Mouse (Mus musculus) C2C12 (cell line): Measurements from ENCODE around the gene Gas7. TPM values are rescaled to one million over a fixed set of nuclear protein-coding genes. Genes with fewer than 3 reads are reported as not detected.

ENCODE experiments used
- H3K27me3 ChIP-seq: one replicate; pipeline ENCODE4 v1.6.1; 2011; ENCODE audit not compliant: control insufficient read depth, insufficient read depth, insufficient read length
- H3K36me3 ChIP-seq: one replicate; pipeline ENCODE4 v1.6.1; 2011; ENCODE audit not compliant: control insufficient read depth, insufficient read depth
- H3K4me3 ChIP-seq: one replicate; pipeline ENCODE4 v1.5.1; 2011; ENCODE audit warnings: mild to moderate bottlenecking, control low read depth; ENCODE audit not compliant: poor library complexity, insufficient read depth, severe bottlenecking
- H3K79me2 ChIP-seq: one replicate; pipeline ENCODE4 v1.6.1; 2011; ENCODE audit not compliant: control insufficient read depth, insufficient read depth
- H3K79me3 ChIP-seq: one replicate; pipeline ENCODE4 v1.6.1; 2011; ENCODE audit warnings: low read depth, control low read depth
- H3ac ChIP-seq: one replicate; pipeline ENCODE3; 2011; ENCODE audit warnings: low read depth; ENCODE audit not compliant: control insufficient read depth, insufficient read length
- CEBPB ChIP-seq: IDR thresholded peaks from one replicate; pipeline ENCODE4 v1.6.1; 2011; ENCODE audit warnings: low read depth, mild to moderate bottlenecking, control low read depth, moderate library complexity
- CTCF ChIP-seq: IDR thresholded peaks from one replicate; pipeline ENCODE4 v1.5.1; 2011; ENCODE audit not compliant: control insufficient read depth, insufficient read depth, insufficient read length
- FOSL1 ChIP-seq: IDR thresholded peaks from one replicate; pipeline ENCODE4 v1.8.0; 2011; ENCODE audit warnings: mild to moderate bottlenecking, low read length; ENCODE audit not compliant: poor library complexity, insufficient read depth, severe bottlenecking
- MAX ChIP-seq: IDR thresholded peaks from one replicate; pipeline ENCODE4 v1.6.1; 2011; ENCODE audit warnings: mild to moderate bottlenecking, control low read depth
- MYOD1 ChIP-seq: IDR thresholded peaks from one replicate; pipeline ENCODE4 v1.6.1; 2011; ENCODE audit warnings: low read depth; ENCODE audit not compliant: control insufficient read depth, insufficient read length
- MYOG ChIP-seq: IDR thresholded peaks from one replicate; pipeline ENCODE4 v1.6.1; 2011; ENCODE audit not compliant: control insufficient read depth, insufficient read length; ENCODE audit errors: extremely low read depth
- USF1 ChIP-seq: IDR thresholded peaks from one replicate; pipeline ENCODE4 v1.6.1; 2011; ENCODE audit warnings: low read depth, mild to moderate bottlenecking, control low read depth, moderate library complexity
- polyA plus RNA-seq: library from polyadenylated mRNA; unstranded; fragments of >200 nt; fragmentation: generic; extraction: Trizol; gene quantifications from one replicate; pipeline ENCODE4 v1.2.1, GENCODE M21; 2012; ENCODE audit warnings: missing spikeins

Gas7 gene
- polyA plus RNA-seq, 1 experiment = not detected

- Histone ChIP-seq H3K79me2 (no peaks in the 10 kb centered on the region), H3K27me3 (peaks cover 8% of the 10 kb centered on the region), H3ac (no peak overlapping the region), H3K79me3 (no peaks in the 10 kb centered on the region), H3K4me3 (no peak overlapping the region), H3K36me3 (no peaks in the 10 kb centered on the region)
- TF ChIP-seq CTCF = no peak
- TF ChIP-seq MYOG = no peak
- no peak for TF ChIP-seq CEBPB
- TF ChIP-seq USF1 = no peak
- no peak for TF ChIP-seq FOSL1
- TF ChIP-seq MAX = no peak
- TF ChIP-seq MYOD1 = no peak
Measured at GRCm38 (mm10) chr11:67679930-67680329, 224.7 kb downstream of the Gas7 start.

DNA sequence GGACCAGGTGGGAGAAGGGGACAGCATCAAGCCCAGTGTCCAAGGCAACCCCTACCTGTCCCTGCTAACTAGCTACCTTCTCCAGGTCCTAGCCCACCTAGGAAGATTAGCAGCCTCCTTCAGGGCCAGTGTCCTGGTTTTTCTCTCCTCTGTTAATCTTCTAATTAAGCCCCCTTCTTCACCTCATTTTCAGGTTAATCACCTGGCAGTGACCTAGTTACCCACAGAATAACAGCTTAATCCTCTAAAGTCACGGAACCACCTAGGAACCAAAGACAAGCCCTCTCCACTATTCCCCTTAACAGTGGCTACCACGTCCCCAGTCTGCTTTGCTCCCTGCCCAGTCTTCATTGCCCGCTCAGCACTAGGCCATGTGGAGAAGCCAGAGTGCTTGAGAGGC lies 226.6 kb downstream of the Gas7 start:
- TF ChIP-seq MAX = no peak
- TF ChIP-seq MYOG = no peak
- TF ChIP-seq FOSL1 = no peak
- TF ChIP-seq CTCF = no peak
- TF ChIP-seq USF1 = no peak
- TF ChIP-seq CEBPB = no peak
- no peak for TF ChIP-seq MYOD1
- no peaks in the 10 kb centered on the region for H3K79me3 ChIP-seq
- no peaks in the 10 kb centered on the region for H3K79me2 ChIP-seq
- H3K36me3 ChIP-seq = no peaks in the 10 kb centered on the region
- no peak overlapping the region for H3K4me3 ChIP-seq
- no peak overlapping the region for H3ac ChIP-seq
- no peaks in the 10 kb centered on the region for H3K27me3 ChIP-seq

GRCm38 (mm10) chr11:67686109-67686508 lies 230.9 kb downstream of the Gas7 start:
- no peaks in the 10 kb centered on the region for H3K79me2 ChIP-seq
- no peak overlapping the region for H3K4me3 ChIP-seq
- no peaks in the 10 kb centered on the region for H3K36me3 ChIP-seq
- H3K79me3 ChIP-seq = no peaks in the 10 kb centered on the region
- H3ac ChIP-seq = no peak overlapping the region
- H3K27me3 ChIP-seq = no peaks in the 10 kb centered on the region
- TF ChIP-seq CEBPB = no peak
- no peak for TF ChIP-seq MYOD1
- TF ChIP-seq MAX = no peak
- no peak for TF ChIP-seq MYOG
- TF ChIP-seq FOSL1 = no peak
- TF ChIP-seq CTCF = no peak
- no peak for TF ChIP-seq USF1

DNA sequence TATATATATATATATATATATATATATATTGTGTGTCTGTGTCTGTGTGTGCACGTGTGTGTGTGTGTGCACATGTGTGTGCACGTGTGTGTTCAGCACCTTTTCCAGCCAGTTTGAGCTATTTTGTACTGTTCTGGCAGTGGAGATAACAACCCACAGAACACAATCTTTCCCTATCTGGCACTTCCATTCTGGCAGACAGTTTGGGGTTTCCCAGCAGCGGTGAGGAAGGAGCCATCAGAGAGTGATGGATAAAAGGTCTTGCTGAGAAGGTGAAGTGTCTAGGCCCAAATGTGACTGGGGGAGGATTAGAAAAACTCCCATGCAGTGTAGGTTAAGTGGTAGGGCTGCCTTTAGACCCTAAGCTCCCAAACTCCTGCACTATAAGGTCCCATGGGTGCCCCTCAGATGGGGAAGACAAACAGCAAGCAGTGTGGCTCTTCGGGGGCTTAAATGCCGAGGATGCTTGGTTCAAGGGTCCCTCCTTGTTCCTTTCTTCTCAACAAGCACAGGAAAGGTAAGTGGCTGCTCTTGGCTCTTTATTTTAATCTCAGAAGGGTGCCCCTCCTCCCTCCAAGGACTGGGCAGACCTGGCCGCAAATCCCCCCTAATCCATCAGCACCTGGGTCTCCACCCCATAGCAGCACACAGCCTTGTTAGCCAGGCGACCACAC lies 239.6 kb downstream of the Gas7 start, which contains the start of gene Rcvrn:
Gene Rcvrn (plus strand): TSS at position 624 of the 674 bp plus-strand sequence.
- Histone ChIP-seq H3ac (no peak within 1 kb of the TSS), H3K79me2 (no peaks in the 10 kb centered on the region), H3K36me3 (no peaks in the 10 kb centered on the region), H3K4me3 (no peak within 1 kb of the TSS), H3K79me3 (no peaks in the 10 kb centered on the region), H3K27me3 (peaks cover 6% of the 10 kb centered on the region)
- no peak for TF ChIP-seq CTCF
- no peak for TF ChIP-seq MYOD1
- TF ChIP-seq MAX = no peak
- no peak for TF ChIP-seq CEBPB
- TF ChIP-seq MYOG = no peak
- no peak for TF ChIP-seq FOSL1
- TF ChIP-seq USF1 = no peak

DNA sequence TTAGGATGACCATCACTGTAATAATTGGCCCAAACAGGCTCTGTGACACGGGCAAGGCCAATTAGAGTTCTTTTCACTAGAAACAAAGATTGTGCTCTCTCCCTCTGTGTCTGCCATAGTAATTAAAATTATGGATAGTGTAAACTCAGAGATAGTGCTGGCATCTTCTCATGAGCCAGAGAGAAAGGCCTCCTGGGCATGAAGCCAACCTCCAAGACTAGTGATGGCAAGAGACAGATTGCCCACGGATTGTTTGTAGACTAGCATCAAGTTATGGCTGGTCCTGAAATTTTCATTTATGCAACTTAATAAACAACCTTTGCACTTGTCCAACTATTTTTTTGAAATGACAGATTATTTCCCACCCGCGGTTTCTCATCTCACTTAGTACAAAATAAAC lies 257.7 kb downstream of the Gas7 start:
- no peak overlapping the region for H3K4me3 ChIP-seq
- H3K27me3 ChIP-seq = no peaks in the 10 kb centered on the region

GRCm38 (mm10) chr11:67715382-67715781 lies 260.1 kb downstream of the Gas7 start:
- TF ChIP-seq FOSL1 = no peak
- TF ChIP-seq MYOD1 = no peak
- no peak for TF ChIP-seq MAX
- no peak for TF ChIP-seq MYOG
- no peak for TF ChIP-seq USF1
- no peak for TF ChIP-seq CEBPB
- no peak for TF ChIP-seq CTCF
- no peak overlapping the region for H3K4me3 ChIP-seq
- H3K36me3 ChIP-seq = no peaks in the 10 kb centered on the region
- no peak overlapping the region for H3ac ChIP-seq
- no peaks in the 10 kb centered on the region for H3K27me3 ChIP-seq
- H3K79me2 ChIP-seq = no peaks in the 10 kb centered on the region
- H3K79me3 ChIP-seq = no peaks in the 10 kb centered on the region

More for the DNA sequence above, 257.7 kb downstream of the Gas7 start:
- no peaks in the 10 kb centered on the region for H3K36me3 ChIP-seq
- no peak overlapping the region for H3ac ChIP-seq
- no peak for TF ChIP-seq CTCF
- TF ChIP-seq MAX = no peak
- no peak for TF ChIP-seq CEBPB
- TF ChIP-seq MYOG = no peak
- no peak for TF ChIP-seq USF1
- TF ChIP-seq MYOD1 = no peak
- no peak for TF ChIP-seq FOSL1
- H3K79me3 ChIP-seq = no peaks in the 10 kb centered on the region
- H3K79me2 ChIP-seq = no peaks in the 10 kb centered on the region
